Mouse (Mus musculus) hindbrain, embryonic 12.5 days (tissue): ENCODE data around the gene Notch3. TPM values are rescaled to one million over a fixed set of nuclear protein-coding genes. Genes with fewer than 3 reads are reported as not detected.

Source experiments
- ATAC-seq: fragments of 200-750 bp; cut with Nextera tagmentation; 2 replicates; pipeline ENCODE4 v1.8.0; 2017; ENCODE audit warnings: moderate TSS enrichment; ENCODE audit not compliant: low FRiP score
- H3K27ac ChIP-seq: fragments of 300-500 bp; sonication (generic); 2 replicates; pipeline ENCODE4 v1.5.1; 2016; ENCODE audit warnings: mild to moderate bottlenecking
- H3K27me3 ChIP-seq: fragments of 300-500 bp; sonication (generic); 2 replicates; pipeline ENCODE4 v1.6.1; 2016; ENCODE audit warnings: mild to moderate bottlenecking
- H3K36me3 ChIP-seq: fragments of 300-500 bp; sonication (generic); 2 replicates; pipeline ENCODE4 v1.6.1; 2016; ENCODE audit warnings: mild to moderate bottlenecking
- H3K4me1 ChIP-seq: fragments of 300-500 bp; sonication (generic); 2 replicates; pipeline ENCODE4 v1.6.1; 2016
- H3K4me2 ChIP-seq: fragments of 300-500 bp; sonication (generic); replicated peaks from 2 replicates; pipeline ENCODE4 v1.6.1; 2016; ENCODE audit warnings: mild to moderate bottlenecking
- H3K4me3 ChIP-seq: fragments of 300-500 bp; sonication (generic); 2 replicates; pipeline ENCODE4 v1.5.1; 2016; ENCODE audit warnings: mild to moderate bottlenecking
- H3K9ac ChIP-seq: fragments of 300-500 bp; sonication (generic); 2 replicates; pipeline ENCODE4 v1.6.1; 2016; ENCODE audit warnings: mild to moderate bottlenecking, moderate library complexity
- H3K9me3 ChIP-seq: fragments of 300-500 bp; sonication (generic); replicated peaks from 2 replicates; pipeline ENCODE4 v1.6.1; 2016; ENCODE audit warnings: mild to moderate bottlenecking
- WGBS: fragments of 180-500 bp; shearing (Covaris S2); methylation state at CpG from one replicate; pipeline ENCODE4 v1.1.7; 2016; 5-methylcytosine and 5-hydroxymethylcytosine counted together
- polyA plus RNA-seq: library from polyadenylated mRNA; unstranded; fragments of >200 nt; fragmentation: Nextera tagmentation; extraction: Ambion mirVana; gene quantifications from 2 replicates; pipeline ENCODE4 v1.2.1, GENCODE M21; 2016

The Notch3 gene
- polyA plus RNA-seq, 1 experiment from 2014 or later, result 23.6 TPM

GRCm38 (mm10) chr17:32189850-32190249 is 23.2 kb upstream of the Notch3 start:
- peak overlapping the region; percentile 38; the same call in 1 of the 2 replicates for H3K4me3 ChIP-seq

DNA sequence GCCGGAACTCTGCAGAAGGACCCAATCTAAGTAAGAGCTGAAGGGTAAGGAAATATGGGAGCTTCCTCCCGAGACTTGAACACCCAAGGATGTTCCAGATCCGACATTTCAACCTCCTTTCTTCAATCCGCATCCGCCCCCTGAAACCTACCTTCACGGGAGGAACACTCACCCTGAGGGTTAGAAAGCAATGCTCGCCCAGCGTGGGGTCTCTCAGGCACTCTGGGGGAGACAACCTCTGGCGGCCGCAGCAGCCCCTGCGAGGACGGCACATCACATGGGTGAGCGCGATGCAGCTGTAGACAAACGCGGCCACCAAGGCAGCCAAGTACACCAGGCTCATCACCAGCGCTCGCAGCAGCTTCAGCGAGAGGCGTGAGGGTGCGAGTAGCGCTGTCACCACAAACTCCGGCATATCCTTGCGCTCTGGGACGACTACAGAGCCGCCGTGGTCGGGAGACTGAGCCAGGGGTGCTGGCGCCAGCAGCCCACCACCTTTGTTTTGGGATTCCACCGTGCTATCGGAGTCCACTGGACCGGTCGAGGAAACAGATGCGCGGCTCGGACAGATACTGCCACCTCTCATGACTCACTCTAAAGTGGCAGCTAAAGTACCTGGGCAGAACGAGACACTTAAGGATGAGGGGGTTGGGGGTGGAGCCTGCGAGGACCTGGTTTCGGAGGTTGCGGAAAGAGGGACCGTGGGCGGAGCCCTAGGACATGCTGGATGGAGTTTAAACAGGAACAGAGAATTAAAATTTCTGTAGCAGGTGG is 22.4 kb upstream of the Notch3 start, which contains the start of gene Ephx3:
Gene Ephx3, minus strand, starts transcription at position 687 of the 774 bp plus-strand sequence.
- H3K4me3 ChIP-seq, result peak within 1 kb of the TSS; percentile 38

More at GRCm38 (mm10) chr17:32189850-32190249, 23.2 kb upstream of the Notch3 start:
- Histone ChIP-seq H3K4me1 (peaks cover 17% of the 10 kb centered on the region), H3K9me3 (no peaks in the 10 kb centered on the region), H3K9ac (no peak overlapping the region), H3K27me3 (peaks cover 21% of the 10 kb centered on the region), H3K4me2 (peak overlapping the region; percentile 62), H3K36me3 (peaks cover 4% of the 10 kb centered on the region; the same call in 1 of the 2 replicates), H3K27ac (no peak overlapping the region)
- WGBS, result 7% methylated on average over 5 of the region's 5 CpGs
- no peak for ATAC-seq

DNA sequence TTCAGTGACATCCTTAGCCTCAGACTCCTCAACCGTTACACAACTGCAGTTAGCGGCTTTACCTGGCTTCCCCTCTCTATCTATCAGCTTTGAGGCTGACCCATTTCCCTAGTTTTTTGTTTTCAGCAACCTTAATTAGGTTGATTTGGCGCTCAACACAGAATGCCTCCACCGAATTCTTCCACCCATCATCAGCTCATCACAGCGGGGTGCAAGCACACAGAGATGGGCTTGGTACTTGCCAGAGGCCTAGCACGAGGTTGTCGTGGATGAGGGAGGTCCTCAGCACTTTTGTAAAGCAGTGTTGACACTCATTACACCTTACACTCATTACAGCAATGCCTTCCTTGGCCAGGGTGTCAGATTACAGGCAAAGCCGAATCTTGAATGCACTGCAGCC is 16.4 kb upstream of the Notch3 start:
- WGBS, result 28% methylated on average over 8 of the region's 8 CpGs
- Histone ChIP-seq H3K27ac (no peak overlapping the region), H3K9ac (no peak overlapping the region), H3K36me3 (peaks cover 8% of the 10 kb centered on the region; the same call in 1 of the 2 replicates), H3K4me1 (peaks cover 25% of the 10 kb centered on the region), H3K27me3 (peaks cover 2% of the 10 kb centered on the region; the same call in 1 of the 2 replicates), H3K9me3 (no peaks in the 10 kb centered on the region), H3K4me3 (no peak overlapping the region), H3K4me2 (no peak overlapping the region)
- no peak for ATAC-seq

More for the DNA sequence above, 22.4 kb upstream of the Notch3 start, which contains the start of gene Ephx3:
- H3K9me3 ChIP-seq, result no peaks in the 10 kb centered on the region
- H3K4me2 ChIP-seq, result peak within 1 kb of the TSS; percentile 62
- WGBS, result 3% methylated on average over 42 of the region's 42 CpGs
- peak; percentile 35; the same call in 1 of the 2 replicates for ATAC-seq
- peaks cover 8% of the 10 kb centered on the region; the same call in 1 of the 2 replicates for H3K36me3 ChIP-seq
- H3K27me3 ChIP-seq, result peaks cover 21% of the 10 kb centered on the region
- peak within 1 kb of the TSS; percentile 41; the same call in 1 of the 2 replicates for H3K9ac ChIP-seq
- no peak within 1 kb of the TSS for H3K27ac ChIP-seq
- peaks cover 17% of the 10 kb centered on the region for H3K4me1 ChIP-seq

GRCm38 (mm10) chr17:32179621-32180491 is 13.2 kb upstream of the Notch3 start:
- H3K36me3 ChIP-seq, result peaks cover 4% of the 10 kb centered on the region; the same call in 1 of the 2 replicates
- peak; percentile 86 for ATAC-seq
- no peaks in the 10 kb centered on the region for H3K9me3 ChIP-seq
- H3K27ac ChIP-seq, result peak overlapping the region; percentile 88
- H3K9ac ChIP-seq, result no peak overlapping the region
- no peak overlapping the region for H3K4me2 ChIP-seq
- 23% methylated on average over 11 of the region's 11 CpGs for WGBS
- H3K27me3 ChIP-seq, result no peaks in the 10 kb centered on the region
- no peak overlapping the region for H3K4me3 ChIP-seq
- H3K4me1 ChIP-seq, result peaks cover 25% of the 10 kb centered on the region

DNA sequence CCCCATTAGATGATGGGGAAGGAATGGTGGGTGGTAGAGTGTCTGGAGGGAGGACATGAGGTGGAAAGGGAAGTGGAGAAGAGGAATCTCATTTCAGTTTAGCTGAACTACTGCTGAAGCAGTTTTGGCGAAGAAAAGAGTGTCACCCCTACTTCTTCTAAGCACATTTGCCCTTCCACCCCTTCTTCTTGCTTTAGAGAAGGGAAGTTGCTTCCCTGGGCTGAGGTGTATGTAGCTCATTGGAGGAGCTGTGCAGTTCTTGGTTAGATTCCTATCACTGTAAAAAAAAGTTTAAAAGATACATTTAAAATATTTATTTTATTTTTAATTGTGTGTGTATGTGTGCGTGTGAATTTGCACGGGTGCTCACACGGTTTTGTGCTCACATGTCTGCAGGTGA is 10.3 kb upstream of the Notch3 start:
- WGBS, result 92% methylated on average over 4 of the region's 4 CpGs
- Histone ChIP-seq H3K4me3 (no peak overlapping the region), H3K27me3 (no peaks in the 10 kb centered on the region), H3K27ac (no peak overlapping the region), H3K36me3 (no peaks in the 10 kb centered on the region), H3K4me1 (peaks cover 23% of the 10 kb centered on the region), H3K9ac (no peak overlapping the region), H3K9me3 (no peaks in the 10 kb centered on the region), H3K4me2 (no peak overlapping the region)
- no peak for ATAC-seq

DNA sequence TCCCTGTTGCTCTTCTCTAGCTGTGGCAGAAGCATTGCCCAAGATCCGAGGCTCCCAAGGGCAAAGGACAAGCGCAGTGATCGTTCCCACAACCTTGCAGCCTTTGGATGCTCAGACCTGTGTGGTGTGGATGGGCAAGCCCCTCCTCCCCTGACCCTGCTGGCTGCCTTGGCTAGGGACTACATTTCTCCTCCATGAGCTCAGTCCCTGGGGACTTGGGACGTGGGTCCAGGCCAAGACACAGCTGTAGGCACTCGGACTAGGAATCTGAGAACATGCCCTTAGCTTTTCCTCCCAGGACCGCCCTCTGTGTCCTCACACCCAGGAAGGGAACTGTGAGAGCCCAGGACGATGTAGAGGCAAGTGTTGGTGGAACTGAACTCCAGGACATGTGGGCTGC is 6.5 kb upstream of the Notch3 start:
- Histone ChIP-seq H3K9me3 (no peaks in the 10 kb centered on the region), H3K4me1 (peaks cover under 1% of the 10 kb centered on the region; the same call in 1 of the 2 replicates), H3K9ac (no peak overlapping the region), H3K4me2 (no peak overlapping the region), H3K4me3 (no peak overlapping the region), H3K36me3 (no peaks in the 10 kb centered on the region), H3K27me3 (no peaks in the 10 kb centered on the region), H3K27ac (no peak overlapping the region)
- no peak for ATAC-seq
- WGBS, result 63% methylated on average over 7 of the region's 7 CpGs

DNA sequence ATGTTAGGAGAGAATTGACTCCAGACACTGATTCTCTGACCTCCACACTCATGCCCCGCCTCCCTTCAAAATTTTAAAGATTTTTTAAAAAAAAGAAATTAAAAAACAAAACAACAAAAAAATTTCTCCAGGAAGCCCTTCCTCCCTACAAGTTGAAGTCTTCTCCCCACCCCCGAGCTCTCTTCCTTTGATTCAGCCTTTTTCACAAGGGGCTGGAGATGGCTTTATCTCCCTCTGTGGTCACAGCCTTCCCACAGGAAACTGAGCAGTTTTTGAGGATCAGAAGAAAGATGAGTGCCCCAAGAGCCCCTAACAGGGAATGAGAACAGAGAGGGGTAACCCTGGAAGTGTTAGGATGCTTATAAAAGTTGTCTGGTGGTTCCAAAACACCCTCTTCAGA is 5.8 kb upstream of the Notch3 start:
- no peak overlapping the region for H3K9ac ChIP-seq
- no peak overlapping the region for H3K4me3 ChIP-seq
- H3K4me1 ChIP-seq, result 0 out of 2 replicates have a peak, but pooled peaks cover 2% of the 10 kb centered on the region
- no peaks in the 10 kb centered on the region for H3K36me3 ChIP-seq
- 76% methylated on average over 2 of the region's 2 CpGs for WGBS
- no peaks in the 10 kb centered on the region for H3K9me3 ChIP-seq
- H3K27me3 ChIP-seq, result no peaks in the 10 kb centered on the region
- no peak for ATAC-seq
- H3K4me2 ChIP-seq, result no peak overlapping the region
- H3K27ac ChIP-seq, result no peak overlapping the region

- no peak overlapping the region for H3K9ac ChIP-seq
- no peaks in the 10 kb centered on the region for H3K9me3 ChIP-seq
- no peak for ATAC-seq
- H3K27me3 ChIP-seq, result no peaks in the 10 kb centered on the region
- H3K4me2 ChIP-seq, result no peak overlapping the region
- no peak overlapping the region for H3K27ac ChIP-seq
- peaks cover 19% of the 10 kb centered on the region; the same call in 1 of the 2 replicates for H3K4me1 ChIP-seq
- no peaks in the 10 kb centered on the region for H3K36me3 ChIP-seq
- 81% methylated on average over 4 of the region's 4 CpGs for WGBS
- no peak overlapping the region for H3K4me3 ChIP-seq
These were observed 3.0 kb upstream of the Notch3 start for GRCm38 (mm10) chr17:32169518-32170225.

- H3K4me2 ChIP-seq, result peak overlapping the region; percentile 86
- ATAC-seq, result peak; percentile 81
These were observed 653 bp downstream of the Notch3 start for GRCm38 (mm10) chr17:32165803-32166595.

GRCm38 (mm10) chr17:32165266-32165802 is 1.3 kb downstream of the Notch3 start:
- H3K36me3 ChIP-seq, result no peaks in the 10 kb centered on the region
- no peaks in the 10 kb centered on the region for H3K9me3 ChIP-seq
- H3K4me2 ChIP-seq, result peak overlapping the region; percentile 86
- peak overlapping the region; percentile 73 for H3K9ac ChIP-seq
- no peaks in the 10 kb centered on the region; the same call in 1 of the 2 replicates for H3K27me3 ChIP-seq
- peak overlapping the region; percentile 92 for H3K27ac ChIP-seq
- peak; percentile 83 for ATAC-seq
- WGBS, result 3% methylated on average over 9 of the region's 9 CpGs
- H3K4me3 ChIP-seq, result peak overlapping the region; percentile 62
- H3K4me1 ChIP-seq, result peaks cover 50% of the 10 kb centered on the region

More at GRCm38 (mm10) chr17:32165803-32166595, 653 bp downstream of the Notch3 start:
- H3K9me3 ChIP-seq, result no peaks in the 10 kb centered on the region
- peak overlapping the region; percentile 73 for H3K9ac ChIP-seq
- H3K27ac ChIP-seq, result peak overlapping the region; percentile 92
- WGBS, result under 1% methylated on average over 37 of the region's 43 CpGs
- no peaks in the 10 kb centered on the region; the same call in 1 of the 2 replicates for H3K27me3 ChIP-seq
- peak overlapping the region; percentile 62 for H3K4me3 ChIP-seq
- H3K36me3 ChIP-seq, result no peaks in the 10 kb centered on the region
- H3K4me1 ChIP-seq, result peaks cover 50% of the 10 kb centered on the region

GRCm38 (mm10) chr17:32164780-32165179 is 1.9 kb downstream of the Notch3 start:
- ATAC-seq, result no peak
- peak overlapping the region; percentile 86 for H3K4me2 ChIP-seq
- H3K27ac ChIP-seq, result peak overlapping the region; percentile 92; the same call in 1 of the 2 replicates
- H3K9ac ChIP-seq, result 0 out of 2 replicates have a peak overlapping the region, but pooled peaks have one; percentile 73
- no peaks in the 10 kb centered on the region for H3K9me3 ChIP-seq
- H3K27me3 ChIP-seq, result no peaks in the 10 kb centered on the region; the same call in 1 of the 2 replicates
- no peaks in the 10 kb centered on the region for H3K36me3 ChIP-seq
- H3K4me3 ChIP-seq, result peak overlapping the region; percentile 62
- H3K4me1 ChIP-seq, result peaks cover 50% of the 10 kb centered on the region
